Mouse (Mus musculus) hindbrain, embryonic 11.5 days (tissue): Measurements from ENCODE around the gene Rgs10. TPM values are rescaled to one million over a fixed set of nuclear protein-coding genes. Genes with fewer than 3 reads are reported as not detected.

Experiments
- ATAC-seq: fragments of 200-750 bp; cut with Nextera tagmentation; 2 replicates; pipeline ENCODE4 v1.8.0; 2017; ENCODE audit warnings: mild to moderate bottlenecking, moderate TSS enrichment, moderate library complexity; ENCODE audit not compliant: low FRiP score
- DNase-seq: peaks from one replicate; pipeline ENCODE4 v3.0.0-alpha.2; 2015; ENCODE audit warnings: low spot score
- H3K27ac ChIP-seq: fragments of 300-500 bp; sonication (generic); 2 replicates; pipeline ENCODE4 v1.5.1; 2014; ENCODE audit warnings: mild to moderate bottlenecking, low read depth, low read length
- H3K27me3 ChIP-seq: fragments of 300-500 bp; sonication (generic); 2 replicates; pipeline ENCODE4 v1.6.1; 2014; ENCODE audit warnings: mild to moderate bottlenecking, low read length, moderate library complexity, mixed read lengths; ENCODE audit not compliant: control insufficient read depth, insufficient read depth
- H3K36me3 ChIP-seq: fragments of 300-500 bp; sonication (generic); 2 replicates; pipeline ENCODE4 v1.6.1; 2014; ENCODE audit warnings: mild to moderate bottlenecking, low read length, moderate library complexity, mixed read lengths; ENCODE audit not compliant: control insufficient read depth, insufficient read depth
- H3K4me1 ChIP-seq: fragments of 300-500 bp; sonication (generic); replicated peaks from 2 replicates; pipeline ENCODE4 v1.6.1; 2014; ENCODE audit warnings: low read length, mixed read lengths; ENCODE audit not compliant: control insufficient read depth, insufficient read depth
- H3K4me2 ChIP-seq: fragments of 300-500 bp; sonication (generic); replicated peaks from 2 replicates; pipeline ENCODE4 v1.6.1; 2014; ENCODE audit warnings: mild to moderate bottlenecking, low read depth, low read length
- H3K4me3 ChIP-seq: fragments of 300-500 bp; sonication (generic); 2 replicates; pipeline ENCODE4 v1.5.1; 2014; ENCODE audit warnings: low read depth, low read length
- H3K9ac ChIP-seq: fragments of 300-500 bp; sonication (generic); 2 replicates; pipeline ENCODE4 v1.6.1; 2014; ENCODE audit warnings: low read depth, low read length
- H3K9me3 ChIP-seq: fragments of 300-500 bp; sonication (generic); 2 replicates; pipeline ENCODE4 v1.6.1; 2016; ENCODE audit warnings: low read length; ENCODE audit not compliant: control insufficient read depth
- WGBS: fragments of 180-500 bp; shearing (Covaris S2); extraction: QIAGEN DNeasy Blood & Tissue Kit; methylation state at CpG from one replicate; pipeline ENCODE4 v1.1.7; 2014; 5-methylcytosine and 5-hydroxymethylcytosine counted together
- polyA plus RNA-seq: library from polyadenylated mRNA; unstranded; fragments of >200 nt; fragmentation: Nextera tagmentation; extraction: Ambion mirVana; gene quantifications from 2 replicates; pipeline ENCODE4 v1.2.1, GENCODE M21; 2014

The Rgs10 gene
- polyA plus RNA-seq, 1 experiment from 2014 or later = 12.4 TPM

GRCm38 (mm10) chr7:128398664-128399063 lies 19.9 kb downstream of the Rgs10 start:
- H3K9ac ChIP-seq = no peak overlapping the region
- H3K4me1 ChIP-seq = no peaks in the 10 kb centered on the region
- no peaks in the 10 kb centered on the region for H3K27me3 ChIP-seq
- no peak overlapping the region for H3K4me2 ChIP-seq
- ATAC-seq = no peak
- WGBS = 83% methylated on average over 4 of the region's 4 CpGs
- no peaks in the 10 kb centered on the region for H3K36me3 ChIP-seq
- no peak for DNase-seq
- H3K9me3 ChIP-seq = no peaks in the 10 kb centered on the region
- H3K27ac ChIP-seq = no peak overlapping the region
- H3K4me3 ChIP-seq = no peak overlapping the region

DNA sequence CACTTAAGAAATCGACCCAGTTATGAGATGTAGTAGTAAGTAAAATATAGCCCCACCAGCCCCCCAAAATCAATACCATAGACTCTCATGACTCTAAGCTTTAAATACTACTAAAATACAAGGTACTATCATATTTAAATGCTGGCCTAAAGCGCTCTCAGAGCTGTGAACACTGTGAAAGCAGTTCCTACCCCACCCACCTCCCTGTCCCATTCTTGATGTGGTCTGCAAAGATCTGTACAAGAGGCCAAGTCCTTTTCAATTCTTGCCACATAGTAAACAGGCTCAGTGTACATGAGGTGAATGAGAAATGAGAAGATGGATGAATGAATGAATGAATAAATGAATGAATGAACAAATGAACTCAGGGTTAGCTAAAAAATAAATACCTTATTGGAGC lies 21.5 kb downstream of the Rgs10 start:
- Histone ChIP-seq H3K4me3 (no peak overlapping the region), H3K4me1 (no peaks in the 10 kb centered on the region), H3K4me2 (no peak overlapping the region), H3K9ac (no peak overlapping the region), H3K36me3 (no peaks in the 10 kb centered on the region), H3K9me3 (no peaks in the 10 kb centered on the region), H3K27me3 (no peaks in the 10 kb centered on the region), H3K27ac (no peak overlapping the region)
- WGBS = 54% methylated on average over 2 of the region's 2 CpGs
- DNase-seq (no peak), ATAC-seq (no peak)

GRCm38 (mm10) chr7:128393756-128394155 lies 24.8 kb downstream of the Rgs10 start:
- Histone ChIP-seq H3K36me3 (no peaks in the 10 kb centered on the region), H3K9me3 (no peaks in the 10 kb centered on the region), H3K27ac (no peak overlapping the region), H3K27me3 (no peaks in the 10 kb centered on the region), H3K4me2 (no peak overlapping the region), H3K9ac (no peak overlapping the region), H3K4me1 (no peaks in the 10 kb centered on the region), H3K4me3 (no peak overlapping the region)
- DNase-seq (no peak), ATAC-seq (no peak)
- 70% methylated on average over 4 of the region's 4 CpGs for WGBS

DNA sequence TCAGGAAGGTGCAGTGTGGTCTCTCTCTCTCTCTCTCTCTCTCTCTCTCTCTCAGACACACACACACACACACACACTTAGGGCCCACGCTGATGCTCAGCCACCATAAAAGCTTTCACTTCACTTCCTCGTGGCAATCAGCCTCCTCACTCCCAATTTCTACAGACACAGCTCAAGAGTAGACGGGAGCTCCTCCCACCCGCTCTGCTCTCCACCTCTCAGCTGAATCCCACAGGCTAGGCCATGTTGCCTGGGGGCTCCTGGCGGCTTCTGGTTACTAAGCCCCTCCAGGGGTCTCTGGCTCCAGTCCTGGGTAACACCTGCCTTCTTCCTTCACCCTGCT lies 25.6 kb downstream of the Rgs10 start:
- no peaks in the 10 kb centered on the region for H3K9me3 ChIP-seq
- DNase-seq = no peak
- no peaks in the 10 kb centered on the region for H3K36me3 ChIP-seq
- no peak overlapping the region for H3K4me3 ChIP-seq
- H3K4me2 ChIP-seq = no peak overlapping the region
- H3K9ac ChIP-seq = no peak overlapping the region
- no peaks in the 10 kb centered on the region for H3K4me1 ChIP-seq
- no peak overlapping the region for H3K27ac ChIP-seq
- ATAC-seq = no peak
- 43% methylated on average over 5 of the region's 5 CpGs for WGBS
- H3K27me3 ChIP-seq = no peaks in the 10 kb centered on the region

DNA sequence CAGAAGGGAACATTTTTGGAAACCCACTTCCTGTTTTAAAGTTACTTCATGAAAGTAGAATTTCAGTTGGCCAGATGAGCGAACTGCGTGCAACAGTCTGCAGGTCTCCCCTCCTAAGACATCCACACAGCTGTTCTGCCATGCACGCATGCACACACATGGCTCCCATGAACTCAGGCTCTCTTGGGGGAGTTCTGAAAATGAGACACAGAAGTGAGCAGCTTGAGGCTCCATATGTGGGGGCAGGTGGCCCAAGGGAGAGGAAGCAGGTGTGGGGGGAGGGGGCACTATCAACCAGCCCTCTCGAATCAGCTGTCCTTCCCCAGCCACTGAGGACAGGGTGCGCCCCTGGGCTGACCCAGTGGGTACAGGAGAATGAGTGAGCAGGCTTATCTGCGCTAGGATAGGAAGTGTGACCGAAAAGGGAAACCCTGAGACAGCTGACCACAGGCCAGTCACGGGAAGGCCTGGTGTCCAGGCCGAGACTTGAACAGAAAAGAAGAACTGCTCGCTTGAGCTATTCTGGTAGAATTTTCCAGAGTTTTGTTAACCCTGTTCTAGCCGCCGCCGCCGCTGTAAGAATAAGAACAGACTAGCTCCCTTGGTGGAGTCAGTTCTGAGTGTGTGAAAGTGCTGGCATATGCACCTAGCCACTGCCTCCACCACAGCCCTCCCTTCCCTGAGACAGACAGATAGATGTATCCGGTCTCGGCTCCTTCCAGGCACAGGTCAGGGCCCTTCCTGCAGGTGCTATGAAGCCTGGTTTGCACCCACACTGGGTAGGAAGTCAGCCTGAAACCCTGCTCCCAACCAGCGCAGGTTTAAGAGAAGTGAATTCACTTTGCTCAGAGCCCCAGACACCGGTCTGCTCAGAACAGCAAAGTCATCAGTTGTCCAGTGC lies 26.2 kb downstream of the Rgs10 start:
- no peak overlapping the region for H3K4me2 ChIP-seq
- H3K27ac ChIP-seq = no peak overlapping the region
- no peaks in the 10 kb centered on the region for H3K36me3 ChIP-seq
- 85% methylated on average over 18 of the region's 18 CpGs for WGBS
- no peaks in the 10 kb centered on the region for H3K27me3 ChIP-seq
- H3K9me3 ChIP-seq = no peaks in the 10 kb centered on the region
- ATAC-seq (no peak), DNase-seq (no peak)
- no peak overlapping the region for H3K9ac ChIP-seq
- no peak overlapping the region for H3K4me3 ChIP-seq
- H3K4me1 ChIP-seq = no peaks in the 10 kb centered on the region

GRCm38 (mm10) chr7:128391267-128392057 lies 27.1 kb downstream of the Rgs10 start:
- H3K9ac ChIP-seq = no peak overlapping the region
- no peaks in the 10 kb centered on the region for H3K4me1 ChIP-seq
- no peak overlapping the region for H3K4me2 ChIP-seq
- H3K9me3 ChIP-seq = no peaks in the 10 kb centered on the region
- no peaks in the 10 kb centered on the region for H3K36me3 ChIP-seq
- no peak for ATAC-seq
- no peak for DNase-seq
- 47% methylated on average over 12 of the region's 12 CpGs for WGBS
- no peaks in the 10 kb centered on the region for H3K27me3 ChIP-seq
- no peak overlapping the region for H3K4me3 ChIP-seq
- H3K27ac ChIP-seq = no peak overlapping the region

DNA sequence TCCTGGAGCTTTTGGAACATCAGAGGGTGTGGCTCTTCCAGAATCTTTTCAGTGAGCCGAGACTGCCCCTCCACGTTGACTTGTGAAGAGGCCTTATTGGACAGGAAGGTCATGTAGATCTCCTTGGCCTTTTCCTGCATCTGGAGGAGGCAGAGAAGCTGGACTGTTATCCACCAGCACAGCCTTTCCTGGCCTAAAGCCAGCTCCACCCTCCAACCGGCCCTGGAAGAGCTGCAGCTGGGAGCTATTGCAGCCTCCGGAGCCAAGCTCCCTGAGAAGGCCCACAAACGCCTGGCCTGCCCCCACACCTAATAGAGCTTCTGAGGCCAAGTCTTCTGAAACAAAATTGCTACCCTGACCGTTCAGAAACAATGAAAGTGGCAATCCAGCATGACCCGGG lies 29.6 kb downstream of the Rgs10 start:
- Histone ChIP-seq H3K4me2 (no peak overlapping the region), H3K4me3 (no peak overlapping the region), H3K27me3 (no peaks in the 10 kb centered on the region), H3K27ac (no peak overlapping the region), H3K4me1 (no peaks in the 10 kb centered on the region), H3K9me3 (no peaks in the 10 kb centered on the region), H3K36me3 (no peaks in the 10 kb centered on the region), H3K9ac (no peak overlapping the region)
- no peak for ATAC-seq
- DNase-seq = no peak
- WGBS = 33% methylated on average over 7 of the region's 7 CpGs

- WGBS = 84% methylated on average over 10 of the region's 10 CpGs
- no peak for ATAC-seq
- no peak overlapping the region for H3K9ac ChIP-seq
These were observed 34.7 kb downstream of the Rgs10 start for GRCm38 (mm10) chr7:128383726-128384463.

More at GRCm38 (mm10) chr7:128383726-128384463, 34.7 kb downstream of the Rgs10 start:
- H3K9me3 ChIP-seq = no peaks in the 10 kb centered on the region
- no peaks in the 10 kb centered on the region for H3K27me3 ChIP-seq
- H3K4me3 ChIP-seq = no peak overlapping the region
- H3K27ac ChIP-seq = no peak overlapping the region
- no peaks in the 10 kb centered on the region for H3K36me3 ChIP-seq
- DNase-seq = no peak
- H3K4me1 ChIP-seq = no peaks in the 10 kb centered on the region
- no peak overlapping the region for H3K4me2 ChIP-seq
